In genomic region chr2:178698648-178699047, GRCm38 (mm10) we compare ENCODE assay signal across 9 mouse cellular contexts.
DNase-seq lines count a peak whose midpoint lies in the region; ATAC-seq and TF ChIP-seq lines count a peak whose summit lies in the region.
"Had no signal": no experiment of that assay in that cellular context is flagged by ENCODE, and none has a peak within 500 bp of the region (broad histone marks: within the 10 kb centered on the region; RNA-seq: fewer than 3 reads in every experiment).

No protein-coding gene starts in this region.

- DNase-seq in cerebellum, postnatal 25 days = peak; percentile 24 to 50
- peak; percentile 61 to 66 for DNase-seq in heart, postnatal 14 days
- DNase-seq in left cerebral cortex, adult 11 months (ENCODE audit: low spot score) = peak; percentile 59
- peak; percentile 60 for DNase-seq in ovary, postnatal 36 days (ENCODE audit: low spot score)

- WGBS in intestine, embryonic 15.5 days = 47% methylated on average over 13 of the region's 13 CpGs
- WGBS in intestine, postnatal 0 days = 56% methylated on average over 13 of the region's 13 CpGs

- H3K9me3 ChIP-seq in intestine, embryonic 15.5 days = no peaks in the 10 kb centered on the region
- no peaks in the 10 kb centered on the region for H3K9me3 ChIP-seq in intestine, postnatal 0 days (ENCODE audit: control insufficient read depth)
- H3K9me3 ChIP-seq: stomach, embryonic 15.5 days had no signal

- no peak overlapping the region for H3K9ac ChIP-seq in intestine, embryonic 15.5 days
- no peak overlapping the region for H3K9ac ChIP-seq in intestine, postnatal 0 days (ENCODE audit: low read depth, low read length)
- H3K9ac ChIP-seq: stomach, embryonic 15.5 days had no signal

- no peaks in the 10 kb centered on the region for H3K36me3 ChIP-seq in intestine, embryonic 15.5 days
- no peaks in the 10 kb centered on the region for H3K36me3 ChIP-seq in intestine, postnatal 0 days (ENCODE audit: control insufficient read depth, insufficient read depth)
- H3K36me3 ChIP-seq: stomach, embryonic 15.5 days had no signal

- TF ChIP-seq CTCF in intestine, postnatal 0 days (IDR thresholded peaks at IDR 0.05; ENCODE audit: low read depth) = no peak

- intact Hi-C loops in heart, postnatal 14 days (cut with DNase I) = no loop called here

- H3K4me1 ChIP-seq in intestine, embryonic 15.5 days (replicated peaks) = no peaks in the 10 kb centered on the region
- no peaks in the 10 kb centered on the region for H3K4me1 ChIP-seq in intestine, postnatal 0 days (replicated peaks; ENCODE audit: control insufficient read depth, insufficient read depth, low read length)
- H3K4me1 ChIP-seq: stomach, embryonic 15.5 days had no signal

- no peak overlapping the region for H3K4me3 ChIP-seq in intestine, embryonic 15.5 days (replicated peaks)
- H3K4me3 ChIP-seq in intestine, postnatal 0 days (ENCODE audit: low read depth, low read length) = no peak overlapping the region
- H3K4me3 ChIP-seq: stomach, embryonic 15.5 days had no signal

- 0 out of 2 replicates have a peak overlapping the region, but pooled peaks have one; percentile 4 for H3K27ac ChIP-seq in intestine, embryonic 15.5 days
- H3K27ac ChIP-seq in intestine, postnatal 0 days (ENCODE audit: low read depth, low read length) = no peak overlapping the region
- H3K27ac ChIP-seq: stomach, embryonic 15.5 days had no signal

- H3K4me2 ChIP-seq in intestine, embryonic 15.5 days (replicated peaks) = no peak overlapping the region
- H3K4me2 ChIP-seq in intestine, postnatal 0 days (replicated peaks; ENCODE audit: low read depth) = no peak overlapping the region; the same call in 1 of the 2 replicates
- H3K4me2 ChIP-seq: stomach, embryonic 15.5 days had no signal

- no peaks in the 10 kb centered on the region for H3K27me3 ChIP-seq in intestine, embryonic 15.5 days (replicated peaks)
- no peaks in the 10 kb centered on the region for H3K27me3 ChIP-seq in intestine, postnatal 0 days (replicated peaks; ENCODE audit: control insufficient read depth, insufficient read depth, low read length)
- H3K27me3 ChIP-seq: stomach, embryonic 15.5 days had no signal

- ATAC-seq in intestine, embryonic 15.5 days = peak; percentile 47; the same call in 1 of the 2 replicates
- ATAC-seq in intestine, postnatal 0 days = no peak
- ATAC-seq in activated CD4-positive, CD25-positive, alpha-beta regulatory T cell, adult 4 months = no peak
- no peak for ATAC-seq in erythroid progenitor cell, adult 5-6 weeks (replicated peaks; ENCODE audit: low FRiP score, poor library complexity, severe bottlenecking)
